Mouse (Mus musculus) lung, postnatal 0 days (tissue): ENCODE results near the gene Upp2.

Source experiments
- CTCF ChIP-seq: IDR thresholded peaks from 2 replicates; pipeline ENCODE4 v1.5.1; 2016; ENCODE audit warnings: antibody characterized with exemption, mild to moderate bottlenecking
- EP300 ChIP-seq: IDR thresholded peaks from 2 replicates; pipeline ENCODE4 v1.6.1; 2016; ENCODE audit warnings: antibody characterized with exemption, mild to moderate bottlenecking, control low read depth

- TF ChIP-seq CTCF (no peak), EP300 (no peak)
These were observed 265.3 kb downstream of the Upp2 start for GRCm38 (mm10) chr2:58832253-58832980.
